Mouse (Mus musculus) gastrocnemius, postnatal 36 days (tissue): ENCODE results near the gene B020004J07Rik. TPM values are rescaled to one million over a fixed set of nuclear protein-coding genes. Genes with fewer than 3 reads are reported as not detected.
"Not testable (repeated sequence)": the region's sequence is repeated elsewhere in the genome, so short reads cannot be mapped to it uniquely, and the experiment has no call there.

Source experiments
- DNase-seq, 2 experiments: peaks; one replicate each; pipeline ENCODE4 v3.0.0; 2022
- intact Hi-C: fragments of 180-260 bp; cut with DNase I; formaldehyde crosslinking; loops from one replicate; pipeline ENCODE4 v1.15.1; 2025
- long read RNA-seq, 2 experiments: library from polyadenylated mRNA; stranded (forward); transcript quantifications; one replicate each; pipeline ENCODE4 v2.0.0; 2021
- total RNA-seq, 2 experiments: library from RNA; stranded (reverse); gene quantifications; 2 replicates each; pipeline ENCODE4 v1.2.3; 2021

B020004J07Rik gene
- total RNA-seq, result not detected
- long read RNA-seq, experiment 1, result 0 reads
- long read RNA-seq, experiment 2, result 0 reads

DNA sequence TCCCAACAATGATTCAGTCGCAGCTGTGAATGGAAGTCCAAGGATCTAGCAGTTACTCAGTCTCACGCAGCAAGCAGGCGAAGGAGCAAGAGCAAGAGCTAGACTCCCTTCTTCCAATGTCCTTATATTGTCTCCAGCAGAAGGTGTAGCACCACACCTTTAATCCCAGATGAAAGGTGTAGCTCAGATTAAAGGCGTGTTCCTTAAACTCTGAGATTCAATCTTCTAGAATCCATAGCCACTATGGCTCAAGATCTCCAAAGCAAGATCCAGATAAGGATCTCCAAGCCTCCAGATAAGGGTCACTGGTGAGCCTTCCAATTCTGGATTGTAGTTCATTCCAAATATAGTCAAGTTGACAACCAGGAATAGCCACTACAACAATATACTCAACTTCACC, at the start of gene B020004J07Rik:
Gene B020004J07Rik (minus strand): TSS at position 101 of the 400 bp plus-strand sequence.
- DNase-seq, intact Hi-C loops: not testable (repeated sequence)

DNA sequence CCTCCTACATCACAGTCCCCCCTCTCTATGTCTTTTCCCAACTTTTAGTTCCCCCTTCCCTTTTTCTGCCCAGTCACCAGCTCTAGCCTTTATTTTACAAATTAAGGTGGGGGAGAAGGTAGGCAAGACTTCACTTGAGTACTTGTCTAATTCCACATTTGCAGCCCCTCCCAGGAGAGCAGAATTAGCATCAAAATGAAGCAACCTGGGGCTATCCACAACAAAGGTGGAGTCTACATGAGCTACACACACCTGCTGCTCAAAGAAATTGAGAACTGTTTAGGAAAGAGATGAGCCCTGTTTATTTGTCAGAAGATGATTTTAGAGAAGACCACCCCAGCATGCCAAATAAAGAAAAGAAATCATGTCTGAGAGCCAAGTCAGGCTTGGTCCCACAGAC, 45.6 kb upstream of the B020004J07Rik start:
- intact Hi-C loops, result no loop called here
- no peak for DNase-seq

DNA sequence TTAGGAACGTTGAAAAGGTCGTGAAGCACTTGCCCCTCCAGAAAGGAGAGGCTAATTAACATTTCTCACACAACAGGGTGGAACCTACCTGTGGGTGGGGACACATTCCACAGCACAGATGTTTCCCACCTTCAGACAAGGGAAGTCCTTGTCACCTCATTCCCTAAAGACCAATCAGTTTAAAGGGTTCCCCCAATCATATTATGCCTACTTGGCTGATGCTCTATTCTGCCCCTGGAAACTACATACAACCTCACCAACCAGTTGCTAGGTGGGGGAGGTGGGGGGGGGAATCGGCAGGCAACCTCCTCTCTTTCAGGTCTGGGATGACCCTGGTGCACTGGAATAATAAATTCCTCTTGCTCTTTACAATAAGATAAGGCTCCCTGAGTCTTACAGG, 39.8 kb upstream of the B020004J07Rik start:
- DNase-seq, result no peak
- intact Hi-C loops, result no loop called here

DNA sequence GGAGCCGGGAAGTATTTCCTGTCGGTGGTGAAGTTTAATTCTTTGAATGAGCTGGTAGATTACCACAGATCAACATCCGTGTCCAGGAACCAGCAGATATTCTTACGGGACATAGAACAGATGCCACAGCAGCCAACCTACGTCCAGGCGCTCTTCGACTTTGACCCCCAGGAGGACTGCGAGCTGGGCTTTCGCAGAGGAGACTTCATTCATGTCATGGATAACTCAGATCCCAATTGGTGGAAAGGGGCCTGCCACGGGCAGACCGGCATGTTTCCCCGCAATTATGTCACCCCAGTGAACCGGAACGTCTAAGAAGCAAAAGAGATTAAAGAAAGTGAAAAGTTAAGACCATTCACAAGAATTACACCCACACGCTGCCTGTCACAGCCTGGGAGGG, 31.9 kb upstream of the B020004J07Rik start:
- intact Hi-C loops, DNase-seq: not testable (repeated sequence)

DNA sequence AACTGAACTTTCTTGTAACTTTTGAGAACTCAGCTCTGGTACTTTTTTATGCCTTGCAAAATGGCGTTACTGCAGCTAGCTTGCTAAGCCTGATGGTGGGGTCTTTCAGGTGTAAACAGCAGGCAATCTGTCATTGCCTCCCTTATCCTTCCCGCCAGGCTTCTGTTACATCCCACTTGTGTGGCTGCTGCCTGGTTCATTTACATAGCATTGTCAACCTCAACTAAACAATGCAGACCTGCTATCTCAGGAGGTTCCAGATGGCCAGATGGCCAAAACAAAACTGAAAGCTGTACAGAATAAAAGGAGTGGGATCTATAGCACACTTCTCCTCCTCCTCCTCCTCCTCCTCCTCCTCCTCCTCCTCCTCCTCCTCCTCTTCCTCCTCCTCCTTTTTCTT, 28.2 kb upstream of the B020004J07Rik start:
- intact Hi-C loops, DNase-seq: not testable (repeated sequence)

DNA sequence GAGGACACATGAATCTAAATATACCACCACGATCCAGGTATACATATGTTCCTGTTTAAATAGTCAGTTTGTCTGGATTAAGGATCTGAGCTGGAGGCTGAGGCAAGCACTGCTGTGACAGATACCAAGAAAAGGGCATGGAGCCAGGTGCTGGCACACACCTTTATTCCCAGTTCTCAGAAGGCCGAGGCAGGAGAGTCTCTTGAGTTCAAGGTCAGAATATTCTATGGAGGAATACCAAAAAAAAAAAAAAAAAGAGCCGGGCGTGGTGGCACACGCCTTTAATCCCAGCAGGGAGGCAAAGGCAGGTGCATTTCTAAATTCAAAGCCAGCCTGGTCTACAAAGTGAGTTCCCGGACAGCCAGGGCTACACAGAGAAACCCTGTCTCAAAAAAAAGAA, 18.5 kb upstream of the B020004J07Rik start:
- no peak for DNase-seq
- intact Hi-C loops, result no loop called here

DNA sequence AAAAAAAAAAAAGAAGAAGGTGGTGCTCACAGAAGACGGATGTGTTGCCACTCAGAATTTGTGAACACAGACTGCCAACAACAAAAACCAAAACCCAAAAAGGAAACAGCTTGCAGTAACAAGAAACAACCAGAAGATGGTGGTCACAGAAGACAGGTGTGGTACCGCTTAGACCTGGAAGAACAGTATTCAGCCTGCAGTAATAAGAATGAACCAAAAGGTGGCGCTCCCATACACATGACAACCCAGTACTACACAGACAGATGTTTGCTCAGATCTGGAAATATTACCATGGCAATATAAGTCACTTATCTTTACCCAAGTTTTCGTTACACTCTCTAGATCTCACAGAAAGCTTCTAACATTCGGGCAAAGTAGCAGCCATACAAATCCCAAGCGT, 17.1 kb upstream of the B020004J07Rik start:
- no peak for DNase-seq
- intact Hi-C loops, result no loop called here

DNA sequence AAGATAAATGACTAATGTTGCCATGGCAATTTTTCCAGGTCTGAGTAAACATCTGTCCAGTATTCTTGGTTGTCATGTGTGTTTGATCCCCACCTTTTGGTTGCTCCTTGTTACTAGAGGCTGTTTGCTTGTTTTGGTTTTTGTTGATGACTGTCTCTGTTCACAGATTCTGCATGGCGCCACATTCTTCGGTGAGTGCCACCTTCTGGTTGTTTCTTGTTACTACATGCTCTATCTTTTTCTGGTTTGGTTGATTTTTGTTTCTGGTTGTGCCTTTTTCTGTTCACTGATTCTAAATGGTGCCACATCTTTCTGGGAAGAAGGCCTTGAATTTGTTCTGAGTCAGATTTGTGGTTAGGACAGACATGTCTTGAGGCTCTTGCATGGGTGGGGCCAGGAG, 7.1 kb upstream of the B020004J07Rik start:
- DNase-seq, result no peak
- intact Hi-C loops, result no loop called here

Other genes with a start within 250 kb of the B020004J07Rik start
- gene Leprot, start 196.3 kb downstream of the B020004J07Rik start, total RNA-seq, result 1 to 10 TPM; 8.1 TPM
- gene Lepr, start 126.6 kb downstream of the B020004J07Rik start, total RNA-seq, result 1 to 10 TPM; 1.6 to 2.2 TPM
- not detected for gene C130073F10Rik, start 49.8 kb upstream of the B020004J07Rik start, total RNA-seq
- not detected for gene Gm12800, start 65.1 kb upstream of the B020004J07Rik start, total RNA-seq
- gene Gm12794, start 96.4 kb upstream of the B020004J07Rik start, total RNA-seq, result not detected
- gene Gm12790, start 137.0 kb upstream of the B020004J07Rik start, total RNA-seq, result not detected
- not detected for gene Gm12789, start 142.6 kb upstream of the B020004J07Rik start, total RNA-seq
- gene Pde4b, start 243.5 kb upstream of the B020004J07Rik start, total RNA-seq, result 10 to 100 TPM; 41.3 to 44.3 TPM